Mouse (Mus musculus) E14TG2a.4 (cell line): ENCODE measurements around the gene Tcp11.

Experiments used
- H3K27me3 ChIP-seq: 2 replicates; pipeline ENCODE4 v1.6.1; 2014; ENCODE audit warnings: low read length, control low read depth; ENCODE audit not compliant: insufficient read depth
- H3K36me3 ChIP-seq: 2 replicates; pipeline ENCODE4 v1.6.1; 2014; ENCODE audit warnings: low read length, control low read depth; ENCODE audit not compliant: insufficient read depth
- H3K4me1 ChIP-seq: replicated peaks from 2 replicates; pipeline ENCODE4 v1.6.1; 2014; ENCODE audit warnings: low read depth, low read length, control low read depth
- H3K4me3 ChIP-seq: replicated peaks from 2 replicates; pipeline ENCODE4 v1.5.1; 2014; ENCODE audit warnings: mild to moderate bottlenecking, low read length
- H3K9me3 ChIP-seq: 2 replicates; pipeline ENCODE4 v1.6.1; 2014; ENCODE audit warnings: low read length, control low read depth
- CTCF ChIP-seq: conservative IDR thresholded peaks from 2 replicates; pipeline ENCODE4 v1.5.1; 2014; ENCODE audit warnings: low read length
- NANOG ChIP-seq: IDR thresholded peaks from 2 replicates; pipeline ENCODE4 v1.6.1; 2014; ENCODE audit warnings: borderline replicate concordance, low read length, mixed read lengths
- POU5F1 ChIP-seq: IDR thresholded peaks from 2 replicates; pipeline ENCODE4 v1.6.1; 2014; ENCODE audit warnings: low read length, borderline replicate concordance

Tcp11 gene

DNA sequence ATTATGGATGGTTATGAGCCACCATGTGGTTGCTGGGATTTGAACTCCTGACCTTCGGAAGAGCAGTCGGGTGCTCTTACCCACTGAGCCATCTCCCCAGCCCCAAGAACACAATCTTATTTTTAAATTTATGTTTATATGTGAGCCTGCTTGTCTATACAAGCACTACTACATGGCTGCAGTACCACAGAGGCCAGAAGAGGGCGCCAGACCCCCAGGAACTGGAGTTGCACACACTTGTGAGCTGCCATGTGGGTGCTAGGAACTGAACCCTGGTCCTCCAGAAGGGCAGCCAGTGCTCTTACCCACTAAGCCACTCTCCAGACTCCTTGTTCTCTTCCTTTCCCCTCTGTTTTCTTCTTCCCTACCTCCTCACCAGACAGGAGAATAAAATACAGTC lies 13.4 kb upstream of the Tcp11 start:
- TF ChIP-seq POU5F1: no peak
- TF ChIP-seq CTCF: peak; percentile 75
- TF ChIP-seq NANOG: no peak

GRCm38 (mm10) chr17:28092297-28092696 lies 11.9 kb upstream of the Tcp11 start:
- Histone ChIP-seq H3K36me3 (no peaks in the 10 kb centered on the region), H3K4me3 (no peak overlapping the region), H3K4me1 (peaks cover 37% of the 10 kb centered on the region), H3K9me3 (peaks cover 5% of the 10 kb centered on the region), H3K27me3 (no peaks in the 10 kb centered on the region)
- TF ChIP-seq POU5F1 (no peak), CTCF (peak; percentile 64), NANOG (no peak)

More for the DNA sequence above, 13.4 kb upstream of the Tcp11 start:
- Histone ChIP-seq H3K9me3 (peaks cover 5% of the 10 kb centered on the region), H3K4me3 (no peak overlapping the region), H3K4me1 (peaks cover 38% of the 10 kb centered on the region), H3K27me3 (no peaks in the 10 kb centered on the region), H3K36me3 (no peaks in the 10 kb centered on the region)

- H3K27me3 ChIP-seq: no peaks in the 10 kb centered on the region
- TF ChIP-seq POU5F1 (no peak), NANOG (no peak), CTCF (no peak)
- no peak overlapping the region for H3K4me3 ChIP-seq
- peaks cover under 1% of the 10 kb centered on the region; the same call in 1 of the 2 replicates for H3K9me3 ChIP-seq
- H3K4me1 ChIP-seq: peaks cover 59% of the 10 kb centered on the region
- H3K36me3 ChIP-seq: no peaks in the 10 kb centered on the region
Observed at GRCm38 (mm10) chr17:28088718-28089117, 8.3 kb upstream of the Tcp11 start.

DNA sequence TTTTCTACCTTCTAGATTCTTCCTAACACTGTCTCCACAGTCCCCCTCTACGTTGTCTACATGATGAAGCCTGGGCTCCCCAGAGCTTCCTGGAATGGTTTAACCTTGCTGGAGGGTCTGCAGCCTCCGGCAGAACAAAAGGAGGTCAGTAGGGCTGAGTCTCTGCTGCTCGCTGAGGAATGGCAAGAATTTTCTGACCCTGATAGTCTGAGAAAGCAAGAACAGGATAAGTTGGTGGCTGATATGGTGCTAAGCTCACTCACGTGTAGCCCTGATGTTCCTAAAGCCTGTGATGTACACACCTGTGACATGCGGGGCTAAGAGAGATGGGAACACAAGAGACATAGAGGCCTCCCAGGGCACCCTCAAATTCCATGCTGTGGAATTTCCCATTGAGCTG lies 7.0 kb upstream of the Tcp11 start:
- peaks cover 72% of the 10 kb centered on the region for H3K4me1 ChIP-seq
- no peak for TF ChIP-seq CTCF
- no peak for TF ChIP-seq POU5F1
- TF ChIP-seq NANOG: no peak
- no peaks in the 10 kb centered on the region for H3K9me3 ChIP-seq
- H3K27me3 ChIP-seq: no peaks in the 10 kb centered on the region
- H3K36me3 ChIP-seq: no peaks in the 10 kb centered on the region
- no peak overlapping the region for H3K4me3 ChIP-seq

DNA sequence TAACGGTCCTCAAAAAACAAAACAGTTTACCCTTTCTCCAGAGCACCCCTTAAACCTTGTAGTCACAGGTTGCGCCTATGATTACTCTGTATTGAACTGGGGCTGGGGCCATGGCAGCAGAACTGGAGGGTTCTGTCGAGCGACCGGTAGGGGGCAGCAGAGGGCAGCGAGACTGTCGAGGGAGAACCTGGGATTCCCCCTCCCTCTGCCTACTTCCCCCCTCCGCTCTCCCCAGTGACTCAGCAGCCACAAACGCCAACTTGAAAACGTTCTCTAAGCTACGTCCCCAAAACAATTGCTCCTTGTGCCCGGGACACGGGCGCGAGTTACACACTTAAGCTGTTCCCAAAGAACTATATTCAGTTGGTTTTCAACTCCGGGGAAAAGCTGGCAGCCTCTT lies 4.5 kb upstream of the Tcp11 start:
- Histone ChIP-seq H3K27me3 (no peaks in the 10 kb centered on the region), H3K4me3 (no peak overlapping the region), H3K36me3 (no peaks in the 10 kb centered on the region), H3K9me3 (no peaks in the 10 kb centered on the region), H3K4me1 (peaks cover 89% of the 10 kb centered on the region)
- no peak for TF ChIP-seq POU5F1
- peak; percentile 83 for TF ChIP-seq CTCF
- no peak for TF ChIP-seq NANOG

DNA sequence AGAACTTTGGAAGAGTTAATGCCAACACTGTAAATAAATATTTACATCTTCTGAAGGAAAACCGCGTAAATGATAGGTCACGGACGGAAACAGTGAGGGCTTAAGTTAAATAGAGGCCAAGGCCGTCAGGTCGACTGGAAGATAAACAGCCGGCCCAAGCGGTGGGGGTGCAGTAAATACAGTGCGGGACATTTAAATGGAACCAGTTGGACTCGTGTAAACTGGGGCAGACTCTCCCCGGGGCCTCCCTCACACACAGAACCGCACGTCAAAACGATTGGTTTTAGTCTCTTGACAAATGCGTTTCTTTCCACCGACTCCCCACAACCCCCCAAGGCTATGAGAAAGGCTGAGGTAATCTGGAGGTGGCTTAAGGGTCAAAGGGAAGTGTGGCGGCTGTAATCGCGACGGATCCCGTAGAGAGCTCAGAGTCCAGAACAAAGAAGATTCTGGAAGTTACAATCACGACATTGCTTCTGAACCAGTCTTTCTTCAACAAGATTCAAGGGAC lies 4.0 kb upstream of the Tcp11 start:
- TF ChIP-seq CTCF: no peak
- TF ChIP-seq POU5F1: no peak
- no peak for TF ChIP-seq NANOG

GRCm38 (mm10) chr17:28082863-28083262 lies 2.4 kb upstream of the Tcp11 start:
- H3K9me3 ChIP-seq: no peaks in the 10 kb centered on the region
- H3K4me3 ChIP-seq: no peak overlapping the region
- TF ChIP-seq NANOG: no peak
- TF ChIP-seq CTCF: no peak
- no peak for TF ChIP-seq POU5F1
- no peaks in the 10 kb centered on the region for H3K36me3 ChIP-seq
- H3K27me3 ChIP-seq: no peaks in the 10 kb centered on the region
- peaks cover 84% of the 10 kb centered on the region for H3K4me1 ChIP-seq

More for the DNA sequence above, 4.0 kb upstream of the Tcp11 start:
- no peaks in the 10 kb centered on the region for H3K36me3 ChIP-seq
- H3K4me1 ChIP-seq: peaks cover 84% of the 10 kb centered on the region
- H3K27me3 ChIP-seq: no peaks in the 10 kb centered on the region
- 0 out of 2 replicates have a peak overlapping the region, but pooled peaks have one; percentile 4 for H3K4me3 ChIP-seq
- no peaks in the 10 kb centered on the region for H3K9me3 ChIP-seq

DNA sequence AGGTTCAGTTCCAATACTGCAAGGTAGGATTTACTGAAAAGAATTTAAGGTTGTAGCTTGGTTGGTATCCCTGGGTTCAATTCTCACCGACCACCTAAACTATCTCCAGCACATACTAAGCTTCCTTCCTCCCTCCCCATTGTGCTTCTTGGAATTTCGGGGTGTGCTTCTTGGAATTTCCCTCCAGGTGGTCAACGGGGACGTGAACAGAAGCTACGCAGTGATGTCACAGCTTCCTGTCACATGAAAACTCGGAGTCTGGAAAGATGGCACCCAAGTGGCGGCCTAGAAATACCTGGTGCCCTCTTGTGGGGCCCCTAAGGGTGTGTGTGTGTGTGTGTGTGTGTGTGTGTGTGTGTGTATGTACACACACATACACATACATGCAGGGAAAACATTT lies 1.4 kb upstream of the Tcp11 start:
- H3K4me1 ChIP-seq: peaks cover 77% of the 10 kb centered on the region
- peak overlapping the region; percentile 96 for H3K4me3 ChIP-seq
- no peaks in the 10 kb centered on the region for H3K9me3 ChIP-seq
- TF ChIP-seq CTCF (no peak), POU5F1 (no peak), NANOG (no peak)
- no peaks in the 10 kb centered on the region for H3K27me3 ChIP-seq
- H3K36me3 ChIP-seq: no peaks in the 10 kb centered on the region

- Histone ChIP-seq H3K4me3 (peak overlapping the region; percentile 96), H3K4me1 (peaks cover 76% of the 10 kb centered on the region), H3K27me3 (no peaks in the 10 kb centered on the region), H3K36me3 (no peaks in the 10 kb centered on the region), H3K9me3 (no peaks in the 10 kb centered on the region)
- peak; percentile 96 for TF ChIP-seq CTCF
- no peak for TF ChIP-seq NANOG
- no peak for TF ChIP-seq POU5F1
Observed at GRCm38 (mm10) chr17:28081385-28081784, 946 bp upstream of the Tcp11 start.
